Mouse (Mus musculus) cerebellum, adult 9-10 months (tissue): ENCODE measurements around the gene Lrrc26.

Source experiments
- DNase-seq: peaks from one replicate; pipeline ENCODE4 v3.0.0; 2022

Lrrc26 gene

GRCm38 (mm10) chr2:25303452-25303851 lies 13.7 kb downstream of the Lrrc26 start:
- DNase-seq: no peak

DNA sequence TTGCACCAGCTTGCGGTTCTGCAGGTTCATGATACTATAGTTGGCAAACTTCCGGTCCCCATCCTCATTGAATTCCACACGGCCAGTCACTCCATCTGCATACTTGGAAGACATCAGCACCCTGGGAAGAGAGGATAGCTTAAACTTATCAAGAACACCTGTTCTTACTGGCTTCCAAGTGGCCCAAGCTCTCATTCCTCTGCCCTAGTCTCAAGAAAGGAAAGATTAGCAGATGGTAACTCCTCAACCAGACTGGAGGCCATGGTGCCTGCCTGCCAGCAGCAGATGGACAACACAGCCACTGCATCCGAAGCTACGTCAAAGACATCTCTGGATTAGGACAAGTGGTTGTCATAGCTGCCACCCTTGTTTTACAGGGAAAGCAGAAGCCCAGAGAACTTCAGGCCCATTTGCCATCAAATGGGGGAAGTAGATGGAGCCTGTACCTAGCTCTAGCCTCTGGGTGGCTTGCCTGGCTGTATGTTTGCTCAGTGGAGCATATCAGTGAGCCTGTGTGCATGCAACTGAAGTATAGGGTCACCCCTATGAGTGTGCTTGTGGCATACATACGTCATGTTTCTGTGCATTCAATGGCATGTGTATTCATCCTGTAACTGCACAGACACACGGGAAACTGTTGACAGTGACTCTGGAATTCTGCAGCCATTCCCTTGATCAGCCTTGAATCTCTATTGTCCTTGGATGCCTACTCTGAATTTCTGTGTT lies 14.4 kb downstream of the Lrrc26 start:
- DNase-seq: peak; percentile 92

DNA sequence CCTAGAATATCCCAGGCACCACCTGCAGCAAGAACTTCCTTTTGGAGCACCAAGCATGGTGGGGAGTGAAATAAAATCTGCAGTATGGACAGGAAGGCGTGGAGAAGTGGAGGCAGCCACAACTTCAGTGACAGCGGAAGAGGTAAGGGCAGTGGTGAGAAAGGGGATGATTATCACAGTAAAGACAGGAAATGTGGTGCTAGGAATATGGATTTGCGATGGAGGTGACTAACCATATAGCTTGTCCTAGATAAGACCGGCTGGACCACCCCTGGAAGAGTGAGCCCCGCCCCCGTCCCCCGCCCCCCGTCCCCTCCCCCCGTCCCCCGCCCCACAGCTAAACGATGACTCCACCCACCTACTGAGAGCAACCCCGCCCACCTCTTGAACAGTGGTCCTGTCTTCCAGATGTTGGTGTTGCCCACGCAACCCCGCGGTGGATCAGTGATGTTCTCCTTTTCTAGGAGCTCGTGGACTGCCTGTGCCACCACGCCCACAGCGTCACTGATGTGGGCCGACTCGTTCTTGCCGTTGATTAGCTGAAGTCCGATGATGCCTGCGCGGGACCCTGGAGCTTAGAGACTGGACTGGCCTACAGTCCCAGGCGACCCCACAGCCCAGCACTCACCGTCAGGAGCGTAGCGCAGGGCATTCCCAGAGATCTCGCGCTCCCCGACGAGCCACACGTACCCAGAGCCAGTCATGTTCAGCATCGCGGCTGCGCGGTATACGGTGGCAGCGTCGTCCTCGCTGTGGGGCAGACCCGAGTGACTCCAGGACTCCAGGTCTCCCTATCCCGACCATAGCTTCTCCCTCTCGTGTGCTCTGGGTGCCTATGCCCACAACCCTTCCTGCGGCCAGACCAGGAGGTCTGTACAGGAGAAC lies 15.2 kb downstream of the Lrrc26 start:
- DNase-seq: no peak

DNA sequence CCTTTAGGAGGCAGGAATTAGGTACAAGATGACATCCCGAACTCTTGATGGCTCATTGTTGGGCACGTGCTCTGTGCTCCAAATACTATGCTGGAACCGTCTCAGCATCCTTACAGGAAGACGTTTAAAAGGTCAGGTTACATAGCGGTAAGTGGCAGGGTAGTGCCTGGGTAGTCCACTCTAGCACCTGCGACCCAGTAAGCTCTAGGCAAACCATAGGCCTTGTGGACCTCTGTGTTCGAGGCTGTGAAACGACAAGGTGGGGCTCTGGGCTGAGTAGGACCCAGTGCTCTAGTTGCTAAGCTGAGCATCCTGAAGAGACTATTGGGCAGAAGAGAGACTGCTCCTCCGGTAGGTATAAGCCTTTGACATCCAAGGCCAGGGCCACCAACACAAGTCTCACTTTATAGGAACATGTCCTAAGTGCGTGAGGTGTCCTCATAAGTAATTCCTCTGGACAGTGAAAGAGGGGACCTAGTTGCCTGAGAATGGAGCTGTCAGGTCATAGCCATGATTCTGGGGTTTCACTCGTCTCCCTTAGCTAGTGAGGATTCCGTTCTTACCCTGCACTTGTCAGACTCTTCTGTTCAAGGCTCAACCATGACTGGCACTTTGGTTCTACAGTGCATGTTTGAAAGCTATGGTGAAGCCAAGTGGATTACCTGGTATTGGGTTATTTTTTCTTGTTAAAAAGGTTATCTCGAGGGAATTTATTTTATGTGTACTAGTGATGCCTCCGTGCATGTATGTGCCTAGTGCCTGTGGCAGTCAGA lies 16.1 kb downstream of the Lrrc26 start:
- DNase-seq: no peak

DNA sequence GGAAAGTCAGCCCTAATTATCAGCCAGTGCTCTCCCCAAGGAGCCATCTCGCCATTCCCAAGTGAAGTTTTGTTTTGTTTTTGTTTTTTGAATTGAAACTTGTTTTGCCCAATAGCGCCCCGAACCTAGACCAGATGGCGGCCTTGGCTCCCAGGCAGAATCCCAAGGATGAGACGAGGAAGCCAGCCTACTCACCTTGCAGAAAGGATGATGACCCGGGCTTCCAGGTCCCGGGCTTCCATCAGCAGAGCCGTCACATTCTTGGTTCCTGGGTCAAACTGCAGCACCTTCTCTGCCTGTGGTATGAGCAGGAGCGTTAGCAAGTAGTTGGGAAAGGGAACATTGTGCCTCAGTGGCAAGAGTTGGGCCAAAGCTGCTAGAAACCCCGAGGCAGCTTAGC lies 20.5 kb downstream of the Lrrc26 start:
- no peak for DNase-seq

- DNase-seq: no peak
These were observed 21.3 kb downstream of the Lrrc26 start for GRCm38 (mm10) chr2:25310969-25311368.

DNA sequence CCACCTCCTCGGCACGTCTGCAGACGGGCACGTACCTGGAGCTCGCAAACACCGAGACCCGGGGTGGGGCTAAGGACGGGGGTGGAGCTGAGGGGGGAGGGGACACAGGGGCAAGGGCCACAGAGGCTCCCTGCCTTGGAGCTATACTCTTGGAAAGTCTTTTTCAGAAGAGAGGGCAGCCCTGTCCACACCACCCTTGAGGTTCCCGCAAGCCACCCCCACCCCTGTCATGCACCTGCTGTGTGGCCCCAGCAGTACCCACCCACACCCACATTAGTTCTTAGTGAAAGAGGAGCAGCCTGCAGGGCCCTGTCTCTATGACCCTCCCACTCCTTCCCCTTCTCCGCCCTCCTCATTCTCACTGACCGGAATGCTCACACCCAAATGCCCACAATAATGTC lies 21.8 kb downstream of the Lrrc26 start:
- no peak for DNase-seq

GRCm38 (mm10) chr2:25318119-25318966 lies 28.6 kb downstream of the Lrrc26 start:
- peak; percentile 79 for DNase-seq

DNA sequence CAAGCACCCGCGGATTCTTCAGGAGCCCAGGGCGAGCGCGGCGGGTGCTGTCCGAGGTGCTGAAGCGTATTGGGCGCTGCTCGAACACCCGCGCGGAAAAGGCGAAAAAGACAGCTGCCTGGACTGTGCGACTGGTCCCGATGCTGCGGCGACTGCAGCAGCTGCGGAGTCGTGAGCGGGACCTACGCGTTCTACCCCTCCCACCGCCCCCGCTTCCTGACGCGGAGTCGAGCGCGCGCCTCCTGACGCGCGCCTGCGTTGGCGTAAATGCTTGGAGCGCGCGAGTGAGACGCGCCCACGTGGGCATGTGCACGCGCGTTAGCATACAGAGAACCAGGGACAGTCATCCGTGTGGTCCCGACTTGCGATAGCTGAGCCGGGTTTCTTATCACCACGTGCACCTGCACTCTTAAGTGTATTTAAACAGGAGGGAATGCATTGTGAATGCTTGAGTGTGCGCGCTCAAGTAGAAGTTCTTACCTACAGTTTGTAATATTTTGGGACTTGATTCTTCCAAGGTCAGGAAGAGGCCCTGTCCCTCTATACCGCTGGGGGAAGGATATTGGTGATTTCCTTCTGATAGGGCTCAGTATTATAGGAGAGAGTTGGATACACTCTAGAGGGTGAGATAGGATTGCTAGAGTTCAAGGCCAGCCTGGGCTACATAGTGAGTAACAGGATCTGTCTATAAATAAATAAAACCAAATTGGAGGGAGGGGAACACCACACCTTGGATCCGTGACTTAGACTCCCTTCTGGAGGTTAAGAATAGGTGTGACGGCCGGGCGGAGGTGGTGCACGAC lies 29.5 kb downstream of the Lrrc26 start, which contains the start of gene Grin1:
Gene Grin1, minus strand, starts transcription at position 217 of the 803 bp plus-strand sequence.
- peak; percentile 91 for DNase-seq

GRCm38 (mm10) chr2:25320084-25320483 lies 30.4 kb downstream of the Lrrc26 start:
- peak; percentile 46 for DNase-seq

- DNase-seq: no peak
These were observed 36.3 kb downstream of the Lrrc26 start for GRCm38 (mm10) chr2:25326036-25326435.

GRCm38 (mm10) chr2:25328440-25328839 lies 38.7 kb downstream of the Lrrc26 start:
- peak; percentile 71 for DNase-seq

DNA sequence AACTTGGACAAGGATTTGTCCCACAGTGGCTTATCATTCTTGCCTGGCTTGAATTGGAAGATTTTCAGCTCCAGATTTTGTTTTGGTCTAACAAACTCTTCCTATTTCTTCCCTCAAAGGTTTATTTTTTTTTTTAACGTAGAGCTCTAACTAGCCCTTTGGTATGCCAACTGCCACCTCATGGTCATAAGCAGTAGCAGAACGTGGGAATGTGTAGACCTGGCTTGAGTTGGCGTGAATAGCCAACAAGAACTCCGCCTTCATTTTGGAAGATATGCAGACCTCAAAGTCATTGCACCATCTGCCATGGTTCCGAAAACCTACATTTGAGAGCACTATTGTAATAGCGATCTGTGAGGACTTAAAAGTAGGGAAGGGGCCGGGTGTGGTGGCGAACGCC lies 41.8 kb downstream of the Lrrc26 start:
- peak; percentile 45 for DNase-seq

- peak; percentile 99 for DNase-seq
These were observed 42.8 kb downstream of the Lrrc26 start, which contains the start of gene Man1b1 for GRCm38 (mm10) chr2:25332286-25333160. TSS of gene Man1b1 (plus strand) at chr2:25332338.

- DNase-seq: no peak
These were observed 43.9 kb downstream of the Lrrc26 start for GRCm38 (mm10) chr2:25333569-25333968.

- DNase-seq: no peak
These were observed 48.6 kb downstream of the Lrrc26 start for GRCm38 (mm10) chr2:25338303-25338702.
